Mouse (Mus musculus): ENCODE measurements at regions not wholly inside any gene's neighbourhood (a gene's known extent, or its start where the extent isn't known, plus 50 kb on each side); places are given as distances from the start of the nearest gene placed in this dataset.

- no peak for ATAC-seq (replicated peaks; ENCODE audit: low FRiP score, low TSS enrichment, poor library complexity, severe bottlenecking)
These were observed 69.8 kb upstream of the Foxn2 start for GRCm38 (mm10) chr17:88370676-88371075.

- no peak for ATAC-seq (replicated peaks; ENCODE audit: low FRiP score, low TSS enrichment, poor library complexity, severe bottlenecking)
These were observed 62.0 kb upstream of the Foxn2 start for GRCm38 (mm10) chr17:88378505-88378904.

GRCm38 (mm10) chr17:88379389-88379788 lies 61.1 kb upstream of the Foxn2 start:
- ATAC-seq (replicated peaks; ENCODE audit: low FRiP score, low TSS enrichment, poor library complexity, severe bottlenecking) = no peak

- no peak for ATAC-seq (replicated peaks; ENCODE audit: low FRiP score, low TSS enrichment, poor library complexity, severe bottlenecking)
These were observed 59.4 kb upstream of the Foxn2 start for GRCm38 (mm10) chr17:88381106-88381505.

DNA sequence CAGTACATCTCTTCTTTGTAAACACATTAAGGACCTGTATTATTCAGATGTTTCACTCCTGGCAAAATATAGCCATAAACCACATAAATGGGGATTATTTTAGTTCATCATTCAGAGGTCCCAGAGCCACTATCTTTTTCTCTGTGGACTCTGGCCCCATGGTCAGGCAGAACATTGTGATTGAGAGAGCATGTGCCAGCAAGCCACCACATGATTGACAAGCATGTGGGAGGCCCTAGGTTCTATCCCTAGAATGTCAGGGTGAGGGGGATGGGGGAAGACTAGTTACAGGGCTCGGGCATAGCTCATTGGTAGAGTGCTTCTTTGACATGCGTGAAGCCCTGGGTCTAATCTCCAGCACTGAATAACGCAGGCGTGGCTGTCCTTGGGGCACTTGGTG lies 57.1 kb upstream of the Foxn2 start:
- no peak for ATAC-seq (replicated peaks; ENCODE audit: low FRiP score, low TSS enrichment, poor library complexity, severe bottlenecking)

DNA sequence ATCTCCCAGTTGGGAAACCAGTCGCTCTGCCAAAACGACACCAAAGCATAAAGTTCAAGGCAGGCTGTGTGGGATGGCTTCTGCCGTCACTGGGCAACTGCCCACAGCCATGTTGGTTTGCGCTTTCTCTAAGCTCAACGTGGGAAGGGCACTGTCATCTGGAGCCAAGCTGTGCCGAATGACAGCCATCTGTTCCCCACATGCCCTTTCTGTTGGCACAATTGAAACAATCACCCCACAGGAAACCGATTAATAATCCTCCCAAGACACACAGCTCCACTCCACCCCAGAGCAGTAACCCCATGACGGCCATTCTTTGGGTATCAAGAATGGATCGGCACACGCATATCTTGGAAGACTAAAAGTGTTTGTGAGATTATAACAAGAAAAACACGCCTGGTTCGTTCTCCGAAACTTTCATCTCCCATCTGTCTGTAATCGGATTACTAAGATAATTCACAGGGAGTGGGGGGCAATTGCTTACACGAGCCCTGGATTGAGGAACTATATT lies 52.0 kb upstream of the Foxn2 start:
- no peak for ATAC-seq (replicated peaks; ENCODE audit: low FRiP score, low TSS enrichment, poor library complexity, severe bottlenecking)

- ATAC-seq (replicated peaks; ENCODE audit: low FRiP score, low TSS enrichment, poor library complexity, severe bottlenecking) = no peak
These were observed 50.6 kb upstream of the Foxn2 start for GRCm38 (mm10) chr17:88389668-88390461.

Measured in megakaryocyte-erythroid progenitor cell, adult 5-6 weeks (primary cell).